Mouse (Mus musculus) ovary, adult 18-20 months (tissue): ENCODE results near the gene Cd6.
A peak's percentile ranks its signal among the peaks of the same experiment; 100 is the strongest.

Experiments
- DNase-seq: peaks from one replicate; pipeline ENCODE4 v3.0.0; 2022; ENCODE audit warnings: low spot score, mixed read lengths

Cd6 gene

GRCm38 (mm10) chr19:10801906-10802305 is 28.0 kb downstream of the Cd6 start:
- DNase-seq, result no peak

- no peak for DNase-seq
These were observed 28.8 kb downstream of the Cd6 start for GRCm38 (mm10) chr19:10801070-10801469.

- no peak for DNase-seq
These were observed 30.7 kb downstream of the Cd6 start for GRCm38 (mm10) chr19:10799155-10799554.

GRCm38 (mm10) chr19:10798576-10798975 is 31.3 kb downstream of the Cd6 start:
- DNase-seq, result no peak

- no peak for DNase-seq
These were observed 34.9 kb downstream of the Cd6 start for GRCm38 (mm10) chr19:10794916-10795315.

GRCm38 (mm10) chr19:10793044-10793443 is 36.8 kb downstream of the Cd6 start:
- no peak for DNase-seq

- no peak for DNase-seq
These were observed 39.5 kb downstream of the Cd6 start for GRCm38 (mm10) chr19:10790323-10790722.

GRCm38 (mm10) chr19:10788242-10788641 is 41.6 kb downstream of the Cd6 start:
- no peak for DNase-seq

- no peak for DNase-seq
These were observed 42.5 kb downstream of the Cd6 start for GRCm38 (mm10) chr19:10787406-10787805.

GRCm38 (mm10) chr19:10786753-10787152 is 43.1 kb downstream of the Cd6 start:
- peak; percentile 10 for DNase-seq

- DNase-seq, result no peak
These were observed 44.9 kb downstream of the Cd6 start for GRCm38 (mm10) chr19:10784796-10785459.

GRCm38 (mm10) chr19:10784061-10784460 is 45.8 kb downstream of the Cd6 start:
- DNase-seq, result no peak

GRCm38 (mm10) chr19:10783168-10783567 is 46.7 kb downstream of the Cd6 start:
- no peak for DNase-seq

- no peak for DNase-seq
These were observed 48.2 kb downstream of the Cd6 start for GRCm38 (mm10) chr19:10781641-10782040.

GRCm38 (mm10) chr19:10776906-10777305 is 53.0 kb downstream of the Cd6 start:
- no peak for DNase-seq

- DNase-seq, result no peak
These were observed 55.7 kb downstream of the Cd6 start for GRCm38 (mm10) chr19:10774141-10774540.

- DNase-seq, result no peak
These were observed 56.5 kb downstream of the Cd6 start for GRCm38 (mm10) chr19:10773384-10773783.

- DNase-seq, result no peak
These were observed 57.0 kb downstream of the Cd6 start for GRCm38 (mm10) chr19:10772866-10773265.

GRCm38 (mm10) chr19:10771995-10772394 is 57.9 kb downstream of the Cd6 start:
- DNase-seq, result no peak

- no peak for DNase-seq
These were observed 60.2 kb downstream of the Cd6 start for GRCm38 (mm10) chr19:10769429-10770195.

- DNase-seq, result no peak
These were observed 61.0 kb downstream of the Cd6 start for GRCm38 (mm10) chr19:10768694-10769428.

- DNase-seq, result no peak
These were observed 62.2 kb downstream of the Cd6 start for GRCm38 (mm10) chr19:10767631-10768030.
